Mouse (Mus musculus) limb, embryonic 11.5 days (tissue): ENCODE data around the gene Foxk2. TPM values are rescaled to one million over a fixed set of nuclear protein-coding genes. Genes with fewer than 3 reads are reported as not detected.

Source experiments
- ATAC-seq: fragments of 200-750 bp; cut with Nextera tagmentation; 2 replicates; pipeline ENCODE4 v1.8.0; 2017; ENCODE audit warnings: low read depth; ENCODE audit not compliant: insufficient number of reproducible peaks, low FRiP score, low TSS enrichment
- DNase-seq: peaks from one replicate; pipeline ENCODE4 v3.0.0-alpha.2; 2015; ENCODE audit warnings: low spot score
- H3K27ac ChIP-seq: fragments of 300-500 bp; sonication (generic); replicated peaks from 2 replicates; pipeline ENCODE4 v1.5.1; 2014; ENCODE audit warnings: low read depth, mild to moderate bottlenecking, low read length
- H3K27me3 ChIP-seq: fragments of 300-500 bp; sonication (generic); 2 replicates; pipeline ENCODE4 v1.6.1; 2014; ENCODE audit warnings: mild to moderate bottlenecking, low read length, mixed read lengths; ENCODE audit not compliant: control insufficient read depth, insufficient read depth
- H3K36me3 ChIP-seq: fragments of 300-500 bp; sonication (generic); 2 replicates; pipeline ENCODE4 v1.6.1; 2014; ENCODE audit warnings: mild to moderate bottlenecking, low read length, moderate library complexity, mixed read lengths; ENCODE audit not compliant: control insufficient read depth, insufficient read depth
- H3K4me1 ChIP-seq: fragments of 300-500 bp; sonication (generic); 2 replicates; pipeline ENCODE4 v1.6.1; 2014; ENCODE audit warnings: low read length, mixed read lengths; ENCODE audit not compliant: control insufficient read depth, insufficient read depth
- H3K4me2 ChIP-seq: fragments of 300-500 bp; sonication (generic); 2 replicates; pipeline ENCODE4 v1.6.1; 2014; ENCODE audit warnings: low read depth, mild to moderate bottlenecking, moderate library complexity; ENCODE audit not compliant: severe bottlenecking
- H3K4me3 ChIP-seq: fragments of 300-500 bp; sonication (generic); 2 replicates; pipeline ENCODE4 v1.5.1; 2014; ENCODE audit warnings: low read depth, low read length
- H3K9ac ChIP-seq: fragments of 300-500 bp; sonication (generic); 2 replicates; pipeline ENCODE4 v1.6.1; 2014; ENCODE audit warnings: mild to moderate bottlenecking, low read length
- H3K9me3 ChIP-seq: fragments of 300-500 bp; sonication (generic); 2 replicates; pipeline ENCODE4 v1.6.1; 2016; ENCODE audit warnings: low read length; ENCODE audit not compliant: control insufficient read depth
- WGBS: fragments of 180-500 bp; shearing (Covaris S2); extraction: QIAGEN DNeasy Blood & Tissue Kit; methylation state at CpG from one replicate; pipeline ENCODE4 v1.1.7; 2014; 5-methylcytosine and 5-hydroxymethylcytosine counted together
- polyA plus RNA-seq: library from polyadenylated mRNA; unstranded; fragments of >200 nt; fragmentation: Nextera tagmentation; extraction: Ambion mirVana; gene quantifications from 2 replicates; pipeline ENCODE4 v1.2.1, GENCODE M21; 2014

Foxk2 gene
- polyA plus RNA-seq, 1 experiment from 2014 or later = 13.6 TPM

DNA sequence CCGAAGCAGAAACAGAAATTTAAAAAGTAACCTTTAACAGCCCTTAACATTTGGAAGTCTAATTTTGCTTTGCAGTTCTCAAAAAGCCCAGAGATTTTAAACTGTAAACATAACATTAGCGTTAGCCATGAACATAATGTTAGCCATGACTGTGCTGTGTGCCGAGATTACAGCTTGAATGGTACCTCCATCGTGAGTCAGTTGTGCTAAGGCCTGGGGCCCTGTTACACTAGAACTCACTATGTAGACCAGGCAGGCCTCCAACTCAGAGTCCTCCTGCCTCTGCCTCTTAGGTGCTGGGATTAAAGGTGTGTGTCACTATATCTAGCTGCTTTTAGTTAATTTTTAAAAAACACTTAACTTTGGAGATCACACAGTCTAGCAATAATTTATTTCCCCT, 28.6 kb upstream of the Foxk2 start:
- no peak overlapping the region for H3K4me2 ChIP-seq
- H3K9ac ChIP-seq = no peak overlapping the region
- H3K36me3 ChIP-seq = no peaks in the 10 kb centered on the region
- H3K27ac ChIP-seq = no peak overlapping the region
- no peaks in the 10 kb centered on the region for H3K9me3 ChIP-seq
- 82% methylated on average over 4 of the region's 4 CpGs for WGBS
- H3K4me1 ChIP-seq = peaks cover 6% of the 10 kb centered on the region; the same call in 1 of the 2 replicates
- DNase-seq (no peak), ATAC-seq (no peak)
- no peak overlapping the region for H3K4me3 ChIP-seq
- no peaks in the 10 kb centered on the region for H3K27me3 ChIP-seq

- no peaks in the 10 kb centered on the region for H3K36me3 ChIP-seq
- H3K9ac ChIP-seq = no peak overlapping the region
- DNase-seq (no peak), ATAC-seq (no peak)
- 65% methylated on average over 4 of the region's 4 CpGs for WGBS
- no peaks in the 10 kb centered on the region for H3K27me3 ChIP-seq
- no peak overlapping the region for H3K4me3 ChIP-seq
- H3K27ac ChIP-seq = no peak overlapping the region
- H3K4me2 ChIP-seq = no peak overlapping the region
- H3K4me1 ChIP-seq = peaks cover 6% of the 10 kb centered on the region; the same call in 1 of the 2 replicates
- no peaks in the 10 kb centered on the region for H3K9me3 ChIP-seq
Observed at GRCm38 (mm10) chr11:121231628-121232291, 28.0 kb upstream of the Foxk2 start.

DNA sequence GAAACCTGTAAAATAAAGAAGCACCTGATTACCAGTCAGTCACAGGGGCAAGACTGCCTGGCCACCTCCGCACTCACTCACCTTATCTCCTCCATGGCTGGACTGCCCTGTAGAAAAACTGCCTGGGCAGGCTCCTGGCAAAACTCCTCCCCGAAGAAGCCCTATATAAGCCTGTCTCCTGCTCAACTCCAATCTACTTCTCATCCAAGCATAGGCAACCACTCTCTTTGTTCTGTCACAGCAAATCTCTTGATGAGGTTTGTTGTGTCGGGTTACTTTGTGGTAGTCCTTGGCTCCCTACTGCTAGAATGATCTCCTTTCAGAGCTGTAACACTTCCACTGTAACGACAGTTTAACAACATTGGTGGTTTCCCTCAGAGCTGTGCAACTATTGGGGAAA, 27.1 kb upstream of the Foxk2 start:
- H3K27ac ChIP-seq = no peak overlapping the region
- 33% methylated on average over 4 of the region's 4 CpGs for WGBS
- no peaks in the 10 kb centered on the region for H3K9me3 ChIP-seq
- ATAC-seq (no peak), DNase-seq (no peak)
- no peaks in the 10 kb centered on the region for H3K27me3 ChIP-seq
- H3K4me1 ChIP-seq = peaks cover 6% of the 10 kb centered on the region; the same call in 1 of the 2 replicates
- H3K36me3 ChIP-seq = no peaks in the 10 kb centered on the region
- H3K4me2 ChIP-seq = no peak overlapping the region
- no peak overlapping the region for H3K4me3 ChIP-seq
- no peak overlapping the region for H3K9ac ChIP-seq

DNA sequence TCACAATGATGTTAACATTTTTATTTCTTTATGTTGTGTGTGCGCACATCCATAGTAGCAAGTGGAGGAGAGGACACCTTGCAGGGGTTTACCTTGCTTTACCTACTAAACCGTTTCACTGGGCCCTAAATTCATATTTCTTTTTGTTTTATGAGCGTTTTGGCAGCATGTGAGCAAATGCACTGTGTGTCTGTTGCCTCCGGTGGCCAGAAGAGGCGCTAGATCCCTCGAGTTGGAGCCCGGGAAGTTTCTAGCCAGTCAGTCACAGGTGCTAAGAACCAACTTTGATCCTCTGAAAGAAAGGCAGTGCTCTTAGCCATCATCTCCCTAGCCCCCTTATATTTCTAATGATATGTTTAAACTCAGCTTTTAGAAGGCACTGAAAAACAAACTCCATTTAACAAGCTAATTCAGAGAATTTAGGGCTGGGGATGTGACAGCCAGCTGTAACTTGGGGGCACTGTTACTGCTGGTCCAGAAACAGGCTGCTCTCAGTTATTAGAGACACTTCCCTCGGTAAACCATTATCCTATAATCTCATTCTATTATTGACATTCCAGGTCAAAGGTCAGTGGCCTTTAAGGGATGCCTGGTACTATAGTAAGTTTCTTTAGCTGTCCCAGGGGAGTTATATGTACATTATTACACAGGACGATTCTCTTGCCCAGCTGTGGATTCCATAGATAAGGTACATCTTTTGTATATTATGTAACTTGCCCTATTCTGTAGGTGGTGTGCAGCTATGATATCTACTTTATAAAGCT, 24.1 kb upstream of the Foxk2 start:
- peak overlapping the region; percentile 36; the same call in 1 of the 2 replicates for H3K4me2 ChIP-seq
- no peaks in the 10 kb centered on the region for H3K9me3 ChIP-seq
- H3K36me3 ChIP-seq = 0 out of 2 replicates have a peak, but pooled peaks cover 2% of the 10 kb centered on the region
- H3K27ac ChIP-seq = peak overlapping the region; percentile 97; the same call in 1 of the 2 replicates
- H3K27me3 ChIP-seq = no peaks in the 10 kb centered on the region
- DNase-seq = peak; percentile 52
- H3K9ac ChIP-seq = no peak overlapping the region
- H3K4me3 ChIP-seq = no peak overlapping the region
- no peak for ATAC-seq
- 0 out of 2 replicates have a peak, but pooled peaks cover 3% of the 10 kb centered on the region for H3K4me1 ChIP-seq
- 32% methylated on average over 9 of the region's 9 CpGs for WGBS

DNA sequence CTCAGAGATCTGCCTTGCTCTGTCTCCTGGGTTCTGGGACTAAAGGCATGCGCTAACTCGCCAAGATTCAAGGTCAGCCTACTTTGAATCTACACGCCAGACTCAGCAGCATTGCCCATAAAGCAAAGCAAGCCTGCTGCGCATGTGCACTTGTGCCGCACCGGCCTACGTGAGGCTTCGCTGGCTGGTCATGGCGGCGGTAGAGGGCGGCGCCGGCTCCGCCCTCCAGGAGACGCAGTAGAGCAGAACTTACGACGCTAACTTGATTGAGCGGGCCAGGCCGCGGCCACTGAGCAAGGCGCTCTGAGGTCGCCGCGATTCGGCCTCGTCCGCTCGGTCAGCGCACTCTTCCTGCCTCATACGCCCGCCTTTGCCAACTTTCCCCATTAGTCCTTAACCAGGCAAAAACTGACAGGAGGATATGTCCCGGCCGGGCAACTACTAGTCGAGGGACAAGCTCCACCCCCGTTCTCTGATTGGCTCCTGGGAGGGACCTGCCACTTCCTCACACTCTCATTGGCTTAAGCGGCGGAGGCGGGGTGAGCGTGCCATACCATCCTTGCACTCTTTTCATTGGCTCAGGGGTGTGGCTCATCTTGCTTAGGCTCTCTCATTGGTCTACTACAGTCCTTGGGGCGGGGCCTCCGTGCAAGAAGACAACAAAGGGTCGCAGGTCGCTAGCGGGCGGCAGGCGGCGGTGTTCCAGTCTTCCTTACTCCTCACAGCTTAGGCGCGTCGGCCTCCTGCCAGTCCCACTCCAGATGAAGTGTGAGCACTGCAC, 23.0 kb upstream of the Foxk2 start, which contains the start of gene Narf:
Gene Narf, plus strand, starts transcription at position 690 of the 781 bp plus-strand sequence.
- H3K4me1 ChIP-seq = 0 out of 2 replicates have a peak, but pooled peaks cover 3% of the 10 kb centered on the region
- H3K27me3 ChIP-seq = no peaks in the 10 kb centered on the region
- WGBS = under 1% methylated on average over 50 of the region's 50 CpGs
- peak within 1 kb of the TSS; percentile 97 for H3K27ac ChIP-seq
- peak within 1 kb of the TSS; percentile 72 for H3K4me3 ChIP-seq
- 0 out of 2 replicates have a peak, but pooled peaks cover 2% of the 10 kb centered on the region for H3K36me3 ChIP-seq
- H3K9ac ChIP-seq = peak within 1 kb of the TSS; percentile 76
- H3K9me3 ChIP-seq = no peaks in the 10 kb centered on the region
- ATAC-seq (peak; percentile 100), DNase-seq (peak; percentile 97)
- H3K4me2 ChIP-seq = peak within 1 kb of the TSS; percentile 47

- no peaks in the 10 kb centered on the region for H3K27me3 ChIP-seq
- H3K4me2 ChIP-seq = peak overlapping the region; percentile 47
- peak overlapping the region; percentile 72 for H3K9ac ChIP-seq
- peaks cover 5% of the 10 kb centered on the region; the same call in 1 of the 2 replicates for H3K36me3 ChIP-seq
- 6% methylated on average over 28 of the region's 28 CpGs for WGBS
- peak overlapping the region; percentile 72 for H3K4me3 ChIP-seq
- ATAC-seq (peak; percentile 52; the same call in 1 of the 2 replicates), DNase-seq (no peak)
- peak overlapping the region; percentile 97 for H3K27ac ChIP-seq
- H3K4me1 ChIP-seq = 0 out of 2 replicates have a peak, but pooled peaks cover 3% of the 10 kb centered on the region
- no peaks in the 10 kb centered on the region for H3K9me3 ChIP-seq
Observed at GRCm38 (mm10) chr11:121237345-121238128, 22.3 kb upstream of the Foxk2 start.

DNA sequence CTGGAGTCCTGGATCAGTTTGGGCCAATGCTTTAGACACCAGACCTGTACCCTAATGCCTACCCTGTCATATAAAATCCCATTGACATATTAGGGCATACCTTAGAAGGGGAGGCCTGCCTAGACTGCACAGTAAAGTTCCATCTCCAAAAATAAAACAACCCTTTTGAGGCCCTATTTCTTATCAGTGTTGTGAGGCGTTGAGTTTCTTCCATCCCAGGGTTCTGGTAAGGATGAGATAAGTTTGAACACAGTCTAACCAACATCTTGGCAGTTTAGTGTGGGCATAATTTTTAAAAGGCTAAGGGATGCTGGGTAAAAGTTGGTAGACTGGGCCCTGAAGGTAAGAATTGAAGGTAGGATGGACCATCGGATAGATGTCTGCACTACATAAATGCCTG, 20.1 kb upstream of the Foxk2 start:
- DNase-seq (no peak), ATAC-seq (no peak)
- Histone ChIP-seq H3K27me3 (no peaks in the 10 kb centered on the region), H3K36me3 (peaks cover 18% of the 10 kb centered on the region; the same call in 1 of the 2 replicates), H3K9ac (no peak overlapping the region), H3K4me2 (no peak overlapping the region), H3K4me1 (0 out of 2 replicates have a peak, but pooled peaks cover 3% of the 10 kb centered on the region), H3K9me3 (no peaks in the 10 kb centered on the region), H3K4me3 (no peak overlapping the region), H3K27ac (no peak overlapping the region)
- 88% methylated on average over 2 of the region's 2 CpGs for WGBS
